Mouse (Mus musculus) E14TG2a.4 (cell line): ENCODE data around the gene Gm20388.

ENCODE experiments used
- CTCF ChIP-seq: conservative IDR thresholded peaks from 2 replicates; pipeline ENCODE4 v1.5.1; 2014; ENCODE audit warnings: low read length
- NANOG ChIP-seq: IDR thresholded peaks from 2 replicates; pipeline ENCODE4 v1.6.1; 2014; ENCODE audit warnings: borderline replicate concordance, low read length, mixed read lengths

- TF ChIP-seq CTCF (no peak), NANOG (no peak)
These were observed 1200.7 kb downstream of the Gm20388 start for GRCm38 (mm10) chr8:121111145-121111907.
